Mouse (Mus musculus): Measurements from ENCODE around the gene Cic. TPM values are rescaled to one million over a fixed set of nuclear protein-coding genes. Genes with fewer than 3 reads are reported as not detected.

The Cic gene
- polyA plus RNA-seq, 1 experiment from 2014 or later, result 29.5 TPM

DNA sequence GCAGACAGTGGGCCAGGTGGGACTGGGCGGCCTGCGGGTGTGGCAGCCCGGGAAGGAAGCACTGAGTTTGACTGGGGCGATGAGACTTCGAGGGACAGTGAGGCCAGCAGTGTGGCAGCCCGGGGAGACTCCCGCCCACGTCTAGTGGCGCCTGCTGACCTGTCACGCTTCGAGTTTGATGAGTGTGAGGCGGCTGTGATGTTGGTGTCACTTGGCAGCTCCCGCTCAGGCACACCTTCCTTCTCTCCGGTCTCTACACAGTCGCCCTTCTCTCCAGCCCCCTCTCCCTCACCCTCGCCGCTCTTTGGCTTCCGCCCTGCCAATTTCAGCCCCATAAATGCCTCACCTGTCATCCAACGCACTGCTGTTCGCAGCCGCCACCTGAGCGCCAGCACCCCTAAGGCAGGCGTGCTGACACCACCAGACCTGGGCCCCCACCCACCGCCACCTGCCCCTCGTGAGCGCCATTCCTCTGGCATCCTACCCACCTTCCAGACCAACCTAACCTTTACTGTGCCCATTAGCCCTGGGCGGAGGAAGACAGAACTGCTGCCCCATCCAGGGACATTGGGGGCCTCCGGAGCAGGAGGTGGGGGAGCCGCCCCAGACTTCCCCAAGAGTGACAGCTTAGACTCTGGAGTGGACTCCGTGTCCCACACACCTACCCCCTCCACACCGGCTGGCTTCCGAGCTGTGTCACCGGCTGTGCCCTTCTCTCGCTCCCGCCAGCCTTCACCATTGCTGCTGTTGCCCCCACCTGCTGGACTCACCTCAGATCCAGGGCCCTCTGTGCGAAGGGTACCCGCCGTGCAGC, 5.1 kb downstream of the Cic start:
- Histone ChIP-seq H3K4me3 (no peak overlapping the region), H3K27ac (no peak overlapping the region), H3K27me3 (no peaks in the 10 kb centered on the region), H3K4me1 (peaks cover 34% of the 10 kb centered on the region), H3K9ac (no peak overlapping the region), H3K36me3 (peaks cover 16% of the 10 kb centered on the region; the same call in 1 of the 2 replicates), H3K9me3 (no peaks in the 10 kb centered on the region), H3K4me2 (no peak overlapping the region)
- ATAC-seq (ENCODE audit: borderline replicate concordance, extremely low read depth, low FRiP score, low TSS enrichment), result no peak
- 80% methylated on average over 38 of the region's 38 CpGs for WGBS

GRCm38 (mm10) chr7:25273259-25274241, 6.0 kb downstream of the Cic start:
- peaks cover 16% of the 10 kb centered on the region; the same call in 1 of the 2 replicates for H3K36me3 ChIP-seq
- H3K27me3 ChIP-seq, result no peaks in the 10 kb centered on the region
- H3K9me3 ChIP-seq, result no peaks in the 10 kb centered on the region
- no peak for ATAC-seq (ENCODE audit: borderline replicate concordance, extremely low read depth, low FRiP score, low TSS enrichment)
- peaks cover 38% of the 10 kb centered on the region for H3K4me1 ChIP-seq
- H3K4me3 ChIP-seq, result no peak overlapping the region
- H3K9ac ChIP-seq, result no peak overlapping the region
- H3K27ac ChIP-seq, result no peak overlapping the region
- 86% methylated on average over 22 of the region's 22 CpGs for WGBS
- no peak overlapping the region for H3K4me2 ChIP-seq

DNA sequence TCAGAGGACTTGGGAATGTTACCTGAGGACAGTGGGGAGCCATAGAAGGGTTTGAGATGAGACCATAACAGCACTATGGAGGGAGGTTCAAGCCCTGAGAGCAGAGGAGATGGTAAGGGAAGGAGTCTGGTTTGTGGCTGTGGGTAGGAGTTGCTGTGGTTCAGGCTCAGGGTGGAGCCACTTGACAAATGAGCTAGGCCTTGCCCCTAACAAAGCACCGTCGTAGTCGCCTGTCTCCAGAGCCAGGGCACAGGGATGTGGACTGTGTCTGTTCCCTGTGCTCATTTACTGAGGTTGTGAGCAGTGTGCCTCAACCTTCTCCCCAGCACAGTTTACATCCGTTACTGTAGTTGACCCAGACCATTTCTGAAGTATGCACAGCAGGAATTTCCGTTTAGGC, 7.1 kb downstream of the Cic start:
- Histone ChIP-seq H3K9ac (no peak overlapping the region), H3K27me3 (no peaks in the 10 kb centered on the region), H3K9me3 (no peaks in the 10 kb centered on the region), H3K27ac (no peak overlapping the region), H3K4me1 (peaks cover 32% of the 10 kb centered on the region), H3K4me3 (no peak overlapping the region), H3K36me3 (peaks cover 16% of the 10 kb centered on the region; the same call in 1 of the 2 replicates), H3K4me2 (no peak overlapping the region)
- WGBS, result 38% methylated on average over 5 of the region's 5 CpGs
- no peak for ATAC-seq (ENCODE audit: borderline replicate concordance, extremely low read depth, low FRiP score, low TSS enrichment)

DNA sequence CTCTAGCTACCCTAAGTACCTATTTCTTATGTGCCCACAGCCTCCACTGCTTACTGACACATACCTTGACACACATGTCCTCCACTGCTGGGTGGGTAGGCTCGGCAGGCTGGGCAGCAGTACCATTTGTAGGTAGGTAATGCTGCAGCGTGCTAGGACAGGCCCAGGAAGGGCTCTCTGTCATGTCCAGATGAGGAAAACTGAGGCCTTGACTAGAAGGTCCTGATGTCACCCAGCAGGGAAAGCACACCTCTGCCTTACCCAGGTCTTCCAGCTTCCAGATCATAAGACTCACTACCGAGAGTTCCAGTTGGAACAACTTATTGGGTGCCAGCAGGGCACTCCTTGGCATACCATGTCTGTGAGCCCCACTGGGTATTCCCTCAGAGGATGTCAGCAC, 7.5 kb downstream of the Cic start:
- H3K4me2 ChIP-seq, result no peak overlapping the region
- no peak for ATAC-seq (ENCODE audit: borderline replicate concordance, extremely low read depth, low FRiP score, low TSS enrichment)
- WGBS, result 85% methylated on average over 3 of the region's 3 CpGs
- peaks cover 32% of the 10 kb centered on the region for H3K4me1 ChIP-seq
- H3K27ac ChIP-seq, result no peak overlapping the region
- peaks cover 16% of the 10 kb centered on the region; the same call in 1 of the 2 replicates for H3K36me3 ChIP-seq
- no peaks in the 10 kb centered on the region for H3K9me3 ChIP-seq
- no peaks in the 10 kb centered on the region for H3K27me3 ChIP-seq
- H3K9ac ChIP-seq, result no peak overlapping the region
- H3K4me3 ChIP-seq, result no peak overlapping the region

DNA sequence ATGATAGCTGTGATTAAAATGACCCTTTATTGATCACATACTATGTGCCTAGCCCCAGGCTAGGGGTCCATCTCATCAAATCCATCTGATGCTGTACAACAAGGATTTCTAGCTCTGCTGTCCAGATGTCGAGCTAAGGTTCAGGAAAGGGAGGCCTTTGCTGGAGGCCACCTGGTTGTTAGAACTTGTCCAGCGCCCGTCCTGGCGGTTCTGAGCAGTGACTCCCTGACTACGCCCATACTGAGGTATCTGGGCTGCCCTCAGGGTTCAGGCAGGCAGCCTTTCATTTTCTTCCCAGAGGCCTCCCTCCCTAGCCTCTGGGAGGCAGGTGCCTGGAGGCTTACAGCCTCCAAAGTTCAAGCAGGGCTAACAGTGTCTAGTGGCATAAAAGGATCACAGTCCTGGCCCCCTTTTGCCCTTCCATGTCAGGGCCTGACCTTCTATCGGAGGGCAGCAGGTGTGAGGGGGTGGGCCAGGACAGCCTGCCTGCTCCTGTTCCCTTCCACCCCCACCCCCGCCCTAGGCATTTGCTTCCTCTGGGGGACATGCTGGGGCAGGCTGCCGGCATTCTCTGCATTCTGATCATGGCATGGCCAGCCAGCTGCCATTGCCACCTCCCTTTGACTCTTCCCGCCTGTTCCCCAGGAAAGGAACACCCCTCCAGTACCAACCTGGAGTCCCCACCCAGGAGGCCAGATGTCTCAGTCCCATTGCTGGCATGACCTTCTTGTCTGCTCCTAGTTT, 8.2 kb downstream of the Cic start:
- Histone ChIP-seq H3K27ac (0 out of 2 replicates have a peak overlapping the region, but pooled peaks have one; percentile 2), H3K4me3 (no peak overlapping the region), H3K4me2 (no peak overlapping the region), H3K9ac (no peak overlapping the region), H3K27me3 (no peaks in the 10 kb centered on the region), H3K4me1 (peaks cover 37% of the 10 kb centered on the region), H3K36me3 (peaks cover 16% of the 10 kb centered on the region; the same call in 1 of the 2 replicates), H3K9me3 (no peaks in the 10 kb centered on the region)
- ATAC-seq (ENCODE audit: borderline replicate concordance, extremely low read depth, low FRiP score, low TSS enrichment), result no peak
- 48% methylated on average over 9 of the region's 9 CpGs for WGBS

DNA sequence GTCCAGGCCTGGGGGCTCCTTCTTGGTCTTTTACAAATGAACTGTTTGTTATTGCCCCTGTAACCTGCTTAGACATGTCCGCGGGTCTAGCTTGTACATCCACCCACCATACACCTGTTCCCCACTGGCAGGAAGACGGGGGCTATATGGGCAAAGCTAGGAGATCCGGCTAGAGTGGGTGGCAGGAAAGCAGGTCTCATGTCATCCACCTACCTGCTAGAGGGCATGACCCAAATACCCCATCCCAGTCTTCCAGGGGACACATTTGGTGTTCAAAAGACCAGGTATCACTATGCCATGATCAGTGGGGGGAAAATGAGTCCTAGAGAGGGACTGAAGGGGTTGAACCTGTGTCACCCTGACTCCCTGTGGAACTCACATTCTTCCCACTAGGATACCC, 9.9 kb downstream of the Cic start:
- 80% methylated on average over 4 of the region's 4 CpGs for whole genome bisulfite sequencing
- ATAC-seq (ENCODE audit: borderline replicate concordance, extremely low read depth, low FRiP score, low TSS enrichment), result no peak
- peak overlapping the region; percentile 84; the same call in 1 of the 2 replicates for H3K4me3 ChIP-seq
- H3K27ac ChIP-seq, result peak overlapping the region; percentile 100
- peak overlapping the region; percentile 76; the same call in 1 of the 2 replicates for H3K9ac ChIP-seq
- H3K27me3 ChIP-seq, result no peaks in the 10 kb centered on the region
- peaks cover 47% of the 10 kb centered on the region for H3K4me1 ChIP-seq
- peak overlapping the region; percentile 89 for H3K4me2 ChIP-seq
- no peaks in the 10 kb centered on the region for H3K9me3 ChIP-seq
- 0 out of 2 replicates have a peak, but pooled peaks cover 3% of the 10 kb centered on the region for H3K36me3 ChIP-seq

DNA sequence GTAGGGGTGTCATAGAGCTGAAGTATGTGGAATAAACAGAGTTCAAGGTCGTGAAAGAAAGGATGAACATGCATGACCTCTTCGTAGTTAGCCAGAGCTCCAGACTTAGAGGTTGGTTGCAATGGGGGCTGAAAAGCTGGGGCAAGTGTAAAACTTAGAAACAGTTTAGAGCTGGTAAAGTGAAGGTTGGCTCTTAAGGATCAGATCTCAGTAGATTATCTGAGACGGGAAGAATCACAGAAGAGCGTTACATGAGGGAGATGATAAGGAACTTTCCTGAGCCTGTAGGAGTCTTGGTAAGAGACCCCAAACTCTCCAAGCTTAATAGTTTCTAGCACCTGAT, 10.5 kb downstream of the Cic start:
- Histone ChIP-seq H3K9ac (peak overlapping the region; percentile 76), H3K27ac (peak overlapping the region; percentile 100), H3K4me2 (peak overlapping the region; percentile 89), H3K36me3 (no peaks in the 10 kb centered on the region), H3K4me3 (peak overlapping the region; percentile 84), H3K9me3 (no peaks in the 10 kb centered on the region), H3K4me1 (peaks cover 49% of the 10 kb centered on the region), H3K27me3 (no peaks in the 10 kb centered on the region)
- ATAC-seq (ENCODE audit: borderline replicate concordance, extremely low read depth, low FRiP score, low TSS enrichment), result no peak
- 5% methylated on average over 4 of the region's 4 CpGs for WGBS

DNA sequence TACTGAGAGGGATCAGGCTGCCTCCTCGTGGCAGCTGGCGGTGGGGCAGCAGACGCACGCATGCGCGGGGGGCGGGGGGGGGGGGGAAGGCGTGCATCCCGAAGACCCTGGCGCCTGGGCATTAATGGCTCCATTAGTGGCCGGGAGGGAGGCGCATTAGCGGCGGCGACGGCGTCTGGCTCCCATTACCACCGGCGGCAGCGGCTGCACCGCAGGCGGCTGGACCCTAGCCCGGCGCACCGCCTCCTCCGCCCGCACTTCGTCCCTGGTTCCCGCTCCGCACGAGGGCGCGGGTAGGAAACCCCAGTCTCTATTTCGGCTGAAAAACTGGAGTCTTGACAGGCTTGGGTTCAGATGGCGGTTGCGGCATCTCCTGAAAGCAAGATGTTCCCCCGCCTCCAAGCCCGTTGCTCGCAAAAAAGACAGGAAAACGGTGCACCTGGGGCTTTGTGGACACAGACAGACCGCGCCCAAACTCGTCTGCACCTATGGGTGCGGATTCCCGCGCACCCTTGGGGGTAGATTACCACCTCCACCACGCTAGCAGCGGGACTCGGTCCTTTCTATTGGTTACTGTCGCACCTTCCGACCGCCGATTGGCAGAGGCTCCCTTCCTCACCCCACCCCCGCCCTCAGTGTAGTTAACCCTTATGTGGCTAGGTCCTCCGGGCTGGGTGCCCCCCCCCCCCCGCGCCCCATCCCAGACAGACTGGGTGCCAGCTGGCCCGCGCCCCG, 11.0 kb downstream of the Cic start:
- Histone ChIP-seq H3K4me1 (peaks cover 51% of the 10 kb centered on the region), H3K4me2 (peak overlapping the region; percentile 89), H3K9me3 (no peaks in the 10 kb centered on the region), H3K9ac (peak overlapping the region; percentile 76), H3K27ac (peak overlapping the region; percentile 100), H3K4me3 (peak overlapping the region; percentile 84), H3K27me3 (no peaks in the 10 kb centered on the region), H3K36me3 (no peaks in the 10 kb centered on the region)
- WGBS, result under 1% methylated on average over 52 of the region's 60 CpGs
- peak; percentile 62 for ATAC-seq (ENCODE audit: borderline replicate concordance, extremely low read depth, low FRiP score, low TSS enrichment)

GRCm38 (mm10) chr7:25279076-25279860, 11.8 kb downstream of the Cic start:
- Histone ChIP-seq H3K27ac (peak overlapping the region; percentile 100), H3K4me2 (peak overlapping the region; percentile 89), H3K27me3 (no peaks in the 10 kb centered on the region), H3K9ac (peak overlapping the region; percentile 76), H3K4me3 (peak overlapping the region; percentile 84), H3K36me3 (no peaks in the 10 kb centered on the region), H3K9me3 (no peaks in the 10 kb centered on the region), H3K4me1 (peaks cover 56% of the 10 kb centered on the region)
- ATAC-seq (ENCODE audit: borderline replicate concordance, extremely low read depth, low FRiP score, low TSS enrichment), result peak; percentile 44
- under 1% methylated on average over 48 of the region's 49 CpGs for WGBS

Data from lung, embryonic 15.5 days (tissue).